Mouse (Mus musculus): ENCODE data around the gene Gm29644. TPM values are rescaled to one million over a fixed set of nuclear protein-coding genes. Genes with fewer than 3 reads are reported as not detected.
"Not testable (repeated sequence)": the region's sequence is repeated elsewhere in the genome, so short reads cannot be mapped to it uniquely, and the experiment has no call there.

Gene Gm29644
- not detected in 2 replicates for polyA plus RNA-seq (2015; fragmentation: Nextera tagmentation; extraction: Ambion mirVana)

DNA sequence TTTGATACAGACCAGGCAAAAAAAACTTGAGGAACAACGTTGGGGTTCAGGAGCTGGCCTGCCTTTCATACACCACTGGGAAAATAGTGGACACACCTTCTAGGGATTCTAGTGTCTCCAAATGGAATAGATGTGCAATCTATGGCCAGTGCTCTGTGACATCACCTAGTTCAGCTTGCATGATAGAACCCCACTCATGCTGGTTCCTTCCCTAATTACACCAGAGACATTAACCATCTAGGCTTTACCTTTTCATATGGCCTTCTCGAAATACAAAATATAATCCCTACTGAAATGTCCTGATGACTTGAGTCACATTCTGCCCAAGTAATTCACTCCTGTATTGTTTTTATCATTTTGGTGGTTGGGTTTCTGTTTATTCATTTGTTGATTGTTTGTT, at the start of gene Gm29644, which contains the start of gene Gm29423:
Gene Gm29644 (minus strand): TSS at position 157 of the 400 bp plus-strand sequence.
Gene Gm29423 (minus strand): TSS at position 101 of the 400 bp plus-strand sequence.
- H3K36me3 ChIP-seq (ENCODE audit: control insufficient read depth, insufficient read depth, low read length); H3K9me3 ChIP-seq (ENCODE audit: control insufficient read depth, low read length); H3K9ac ChIP-seq (ENCODE audit: low read length); H3K27ac ChIP-seq (replicated peaks); ATAC-seq (ENCODE audit: low FRiP score, low TSS enrichment); H3K27me3 ChIP-seq (ENCODE audit: control insufficient read depth, insufficient read depth, low read length); H3K4me3 ChIP-seq (ENCODE audit: low read depth, low read length); H3K4me2 ChIP-seq (replicated peaks; ENCODE audit: low read depth); H3K4me1 ChIP-seq (replicated peaks; ENCODE audit: control insufficient read depth, insufficient read depth); DNase-seq (ENCODE audit: low spot score): not testable (repeated sequence)
- no CpG with 5 or more reads among the region's 2 CpGs for whole genome bisulfite sequencing

DNA sequence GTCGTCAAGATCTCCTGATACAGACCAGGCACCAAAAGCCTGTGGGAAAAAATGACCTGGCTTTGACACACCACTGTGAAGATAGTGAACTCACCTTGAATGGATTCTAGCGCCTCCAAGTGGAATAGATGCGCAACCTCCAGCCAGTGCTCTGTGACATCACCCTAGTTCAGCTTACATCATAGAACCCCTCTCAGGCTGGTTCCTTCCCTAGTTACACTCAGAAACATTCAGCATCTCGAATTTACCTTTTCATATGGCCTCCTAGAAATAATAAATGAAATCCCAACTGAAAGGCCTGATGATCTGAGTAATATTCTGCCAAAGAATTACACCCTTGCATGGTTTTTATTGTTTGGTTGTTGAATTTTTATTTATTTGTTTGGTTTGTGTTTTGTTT, 29.6 kb downstream of the Gm29644 start, which contains the start of gene Gm21118:
Gene Gm21118 (minus strand): TSS at position 101 of the 400 bp plus-strand sequence.
- H3K4me2 ChIP-seq (replicated peaks; ENCODE audit: low read depth); H3K4me3 ChIP-seq (ENCODE audit: low read depth, low read length); ATAC-seq (ENCODE audit: low FRiP score, low TSS enrichment); H3K27me3 ChIP-seq (ENCODE audit: control insufficient read depth, insufficient read depth, low read length); H3K9ac ChIP-seq (ENCODE audit: low read length); DNase-seq (ENCODE audit: low spot score); H3K4me1 ChIP-seq (replicated peaks; ENCODE audit: control insufficient read depth, insufficient read depth); H3K36me3 ChIP-seq (ENCODE audit: control insufficient read depth, insufficient read depth, low read length); H3K9me3 ChIP-seq (ENCODE audit: control insufficient read depth, low read length); H3K27ac ChIP-seq (replicated peaks): not testable (repeated sequence)
- no CpG with 5 or more reads among the region's 4 CpGs for WGBS

Other genes starting within 250 kb of the Gm29644 start
- gene Gm21118, start 29.7 kb downstream of the Gm29644 start, polyA plus RNA-seq (2015; fragmentation: Nextera tagmentation; extraction: Ambion mirVana) = not detected in 2 replicates
- not detected in 2 replicates for gene Gm29423, start 56 bp downstream of the Gm29644 start, polyA plus RNA-seq (2015; fragmentation: Nextera tagmentation; extraction: Ambion mirVana)
- gene Gm20888, start 138.5 kb upstream of the Gm29644 start, polyA plus RNA-seq (2015; fragmentation: Nextera tagmentation; extraction: Ambion mirVana) = not detected in 2 replicates

Measured in stomach, postnatal 0 days (tissue).